Mouse (Mus musculus) liver, embryonic 14.5 days (tissue): ENCODE results near the gene Sash1. TPM values are rescaled to one million over a fixed set of nuclear protein-coding genes. Genes with fewer than 3 reads are reported as not detected.

Experiments used
- ATAC-seq: fragments of 200-750 bp; cut with Nextera tagmentation; 2 replicates; pipeline ENCODE4 v1.8.0; 2017; ENCODE audit warnings: moderate number of reproducible peaks, mild to moderate bottlenecking, moderate library complexity; ENCODE audit not compliant: insufficient read depth
- DNase-seq, 3 experiments: peaks; one replicate each; pipeline ENCODE4 v3.0.0-alpha.2; 2012 to 2013; ENCODE audit warnings: low read depth in 3 of 3, low spot score in 3 of 3
- H3K27ac ChIP-seq: fragments of 300-500 bp; sonication (generic); 2 replicates; pipeline ENCODE4 v1.5.1; 2014; ENCODE audit warnings: moderate library complexity, mild to moderate bottlenecking, control low read depth, inconsistent platforms
- H3K27me3 ChIP-seq: fragments of 300-500 bp; sonication (generic); 2 replicates; pipeline ENCODE4 v1.6.1; 2014; ENCODE audit warnings: mild to moderate bottlenecking, low read length, moderate library complexity; ENCODE audit not compliant: control insufficient read depth, insufficient read depth
- H3K36me3 ChIP-seq: fragments of 300-500 bp; sonication (generic); replicated peaks from 2 replicates; pipeline ENCODE4 v1.6.1; 2014; ENCODE audit warnings: low read depth; ENCODE audit not compliant: control insufficient read depth, insufficient read depth
- H3K4me1 ChIP-seq, 2 experiments: fragments of 200-500 bp in 1 of 2; fragments of 300-500 bp in 1 of 2; sonication (generic) in 1 of 2; replicated peaks; 2 replicates each; pipeline ENCODE4 v1.6.1; 2012 to 2014; ENCODE audit warnings: antibody characterized with exemption in 1 of 2, inconsistent platforms in 1 of 2, low read length in 1 of 2; ENCODE audit not compliant: control insufficient read depth in 2 of 2, insufficient read depth in 2 of 2
- H3K4me2 ChIP-seq: fragments of 300-500 bp; sonication (generic); 2 replicates; pipeline ENCODE4 v1.6.1; 2014; ENCODE audit warnings: low read depth, mild to moderate bottlenecking, control low read depth, moderate library complexity
- H3K4me3 ChIP-seq, 2 experiments: fragments of 200-500 bp in 1 of 2; fragments of 300-500 bp in 1 of 2; sonication (generic) in 1 of 2; 2 replicates each; pipeline ENCODE4 v1.5.1; 2012 to 2014; ENCODE audit warnings: low read depth in 2 of 2, low read length in 2 of 2, mild to moderate bottlenecking in 2 of 2, control low read depth in 1 of 2, inconsistent platforms in 1 of 2, moderate library complexity in 1 of 2; ENCODE audit not compliant: insufficient read depth in 1 of 2
- H3K9ac ChIP-seq: fragments of 300-500 bp; sonication (generic); replicated peaks from 2 replicates; pipeline ENCODE4 v1.6.1; 2014; ENCODE audit warnings: mild to moderate bottlenecking, control low read depth, moderate library complexity
- H3K9me3 ChIP-seq: fragments of 300-500 bp; sonication (generic); 2 replicates; pipeline ENCODE4 v1.6.1; 2016; ENCODE audit warnings: low read length, mixed read lengths; ENCODE audit not compliant: control insufficient read depth
- CTCF ChIP-seq: IDR thresholded peaks from 2 replicates; pipeline ENCODE4 v1.5.1; 2016; ENCODE audit warnings: antibody characterized with exemption, low read depth, control low read depth
- EP300 ChIP-seq: IDR thresholded peaks from 2 replicates; pipeline ENCODE4 v1.6.1; 2016; ENCODE audit warnings: antibody characterized with exemption, low read depth
- WGBS: fragments of 180-500 bp; shearing (Covaris S2); extraction: QIAGEN DNeasy Blood & Tissue Kit; methylation state at CpG from one replicate; pipeline ENCODE4 v1.1.7; 2014; ENCODE audit not compliant: insufficient replicate concordance; 5-methylcytosine and 5-hydroxymethylcytosine counted together
- polyA plus RNA-seq, 2 experiments: library from polyadenylated mRNA; depleted of rRNA in 1 of 2; stranded (reverse) in 1 of 2; unstranded in 1 of 2; fragments of >200 nt; fragmentation: Nextera tagmentation in 1 of 2; extraction: Ambion mirVana in 1 of 2; gene quantifications; 2 replicates each; pipeline versions ENCODE4 v1.2.1 to v1.2.3; 2012 to 2014

The Sash1 gene
- polyA plus RNA-seq, 2 experiments = 0.32 to 1.4 TPM

GRCm38 (mm10) chr10:8811261-8812039 is 74.4 kb downstream of the Sash1 start:
- Histone ChIP-seq H3K9ac (no peak overlapping the region), H3K9me3 (no peaks in the 10 kb centered on the region), H3K36me3 (no peaks in the 10 kb centered on the region), H3K4me1 (no peaks in the 10 kb centered on the region), H3K4me2 (no peak overlapping the region), H3K4me3 (no peak overlapping the region), H3K27me3 (no peaks in the 10 kb centered on the region), H3K27ac (no peak overlapping the region)
- TF ChIP-seq EP300 (no peak), CTCF (no peak)
- WGBS = 60% methylated on average over 4 of the region's 4 CpGs
- ATAC-seq (no peak), DNase-seq (no peak)

- DNase-seq = no peak
- Histone ChIP-seq H3K4me2 (no peak overlapping the region), H3K27ac (no peak overlapping the region), H3K36me3 (no peaks in the 10 kb centered on the region), H3K4me1 (no peaks in the 10 kb centered on the region), H3K27me3 (no peaks in the 10 kb centered on the region), H3K9ac (no peak overlapping the region), H3K9me3 (no peaks in the 10 kb centered on the region), H3K4me3 (no peak overlapping the region)
- no peak for ATAC-seq
- 66% methylated on average over 7 of the region's 7 CpGs for WGBS
- TF ChIP-seq EP300 = no peak
- TF ChIP-seq CTCF = no peak
Measured at GRCm38 (mm10) chr10:8810496-8810895, 75.4 kb downstream of the Sash1 start.

- Histone ChIP-seq H3K4me2 (no peak overlapping the region), H3K27me3 (no peaks in the 10 kb centered on the region), H3K36me3 (no peaks in the 10 kb centered on the region), H3K4me3 (no peak overlapping the region), H3K27ac (no peak overlapping the region), H3K4me1 (no peaks in the 10 kb centered on the region), H3K9ac (no peak overlapping the region), H3K9me3 (no peaks in the 10 kb centered on the region)
- ATAC-seq (no peak), DNase-seq (no peak)
- WGBS = 76% methylated on average over 10 of the region's 10 CpGs
- no peak for TF ChIP-seq CTCF
Measured at GRCm38 (mm10) chr10:8808383-8808782, 77.5 kb downstream of the Sash1 start.

DNA sequence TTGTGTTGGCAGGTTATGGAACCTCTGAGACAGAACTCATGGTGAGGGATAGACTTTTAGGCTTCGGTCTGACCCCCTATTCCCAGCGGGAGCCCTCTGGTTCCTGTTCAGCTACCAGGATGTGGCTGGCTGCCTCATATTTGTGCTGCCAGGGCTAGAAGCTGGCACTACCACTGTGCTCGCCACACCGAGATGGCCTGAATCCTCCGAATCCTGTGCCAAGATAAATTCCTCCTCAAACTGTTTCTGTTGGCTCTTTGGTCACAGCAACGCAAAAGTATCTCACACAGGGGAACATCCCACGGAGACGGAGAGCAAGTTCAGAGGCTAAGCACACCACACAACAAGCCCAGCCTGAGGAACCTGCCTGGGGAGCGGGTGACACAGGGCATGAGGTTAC is 78.3 kb downstream of the Sash1 start:
- 71% methylated on average over 9 of the region's 9 CpGs for WGBS
- no peak for ATAC-seq
- Histone ChIP-seq H3K9ac (no peak overlapping the region), H3K36me3 (no peaks in the 10 kb centered on the region), H3K4me3 (no peak overlapping the region), H3K4me1 (no peaks in the 10 kb centered on the region), H3K27ac (no peak overlapping the region), H3K9me3 (no peaks in the 10 kb centered on the region), H3K27me3 (no peaks in the 10 kb centered on the region), H3K4me2 (no peak overlapping the region)
- DNase-seq = no peak
- TF ChIP-seq EP300 = no peak
- no peak for TF ChIP-seq CTCF

- H3K27ac ChIP-seq = no peak overlapping the region
- H3K36me3 ChIP-seq = no peaks in the 10 kb centered on the region
- WGBS = 70% methylated on average over 3 of the region's 3 CpGs
- no peak for DNase-seq
- peak; percentile 43; the same call in 1 of the 2 replicates for ATAC-seq
- no peak overlapping the region for H3K9ac ChIP-seq
- H3K4me3 ChIP-seq = no peak overlapping the region
- no peak overlapping the region for H3K4me2 ChIP-seq
- H3K27me3 ChIP-seq = no peaks in the 10 kb centered on the region
- TF ChIP-seq EP300 (no peak), CTCF (no peak)
- H3K4me1 ChIP-seq = peaks cover 0 to 9% of the 10 kb centered on the region in 2 experiments; a peak in 2 of 4 replicates
- H3K9me3 ChIP-seq = no peaks in the 10 kb centered on the region
Measured at GRCm38 (mm10) chr10:8805402-8805801, 80.5 kb downstream of the Sash1 start.
